Mouse (Mus musculus): ENCODE data around the gene Tmem8b.

Tmem8b gene

DNA sequence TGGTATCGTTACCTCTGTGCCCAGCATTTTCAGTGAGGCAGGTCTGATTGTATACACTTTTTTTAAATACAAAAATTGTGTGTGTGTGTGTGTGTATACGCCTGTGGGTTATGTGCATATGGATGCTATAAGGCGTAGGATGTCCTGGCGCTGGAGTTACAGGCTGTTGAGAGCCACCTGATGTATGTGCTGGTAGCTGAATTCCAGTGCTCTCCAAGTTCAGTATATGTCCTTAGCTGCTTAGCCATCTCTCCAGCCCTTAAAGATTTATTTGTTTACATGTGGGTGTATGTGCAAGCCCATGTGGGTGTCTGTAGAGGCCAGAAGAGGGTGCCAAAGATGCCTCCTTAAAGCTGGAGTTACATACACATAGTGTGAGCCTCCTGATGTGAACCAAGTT, 11.6 kb upstream of the Tmem8b start:
- peak; percentile 61 for DNase-seq

DNA sequence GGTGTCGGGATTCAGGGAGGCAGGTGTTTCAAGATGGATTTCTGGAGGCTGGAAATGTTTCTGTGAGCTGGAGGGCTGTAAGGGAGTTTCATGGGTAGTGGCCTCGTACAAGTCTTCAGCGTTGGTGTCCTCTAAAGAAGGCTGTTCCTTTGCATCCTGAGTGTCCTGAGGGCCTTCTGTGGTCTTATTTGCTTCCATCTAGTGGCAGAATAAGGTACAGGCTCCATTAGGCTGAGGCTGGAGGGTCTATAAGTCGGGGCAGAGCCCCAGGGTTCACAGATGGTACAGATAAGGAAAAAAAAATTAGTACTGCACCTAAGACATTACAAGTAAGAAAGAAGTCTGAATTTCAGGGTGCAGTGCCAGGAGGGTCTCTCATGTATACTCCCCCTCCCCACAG, 2.4 kb upstream of the Tmem8b start:
- DNase-seq: no peak

DNA sequence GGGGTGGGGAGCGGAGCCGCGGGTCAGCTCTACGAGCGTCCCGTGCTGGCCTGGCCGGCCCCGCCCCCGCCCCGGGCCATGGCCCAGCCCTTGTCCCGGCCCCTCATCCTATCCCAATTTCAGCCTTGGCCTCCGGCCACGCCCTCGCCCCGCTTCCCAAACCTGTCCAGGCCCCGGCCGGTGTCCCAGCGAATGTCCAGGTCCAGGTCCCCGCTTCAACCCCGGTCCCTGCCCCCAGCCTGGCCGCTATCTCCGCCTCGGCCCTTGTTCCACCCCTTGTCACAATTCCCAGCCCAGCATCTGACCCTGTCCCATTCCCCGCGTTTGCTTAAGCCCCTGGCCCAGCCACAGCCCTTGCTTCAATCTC, 640 bp downstream of the Tmem8b start:
- DNase-seq: peak; percentile 83

DNA sequence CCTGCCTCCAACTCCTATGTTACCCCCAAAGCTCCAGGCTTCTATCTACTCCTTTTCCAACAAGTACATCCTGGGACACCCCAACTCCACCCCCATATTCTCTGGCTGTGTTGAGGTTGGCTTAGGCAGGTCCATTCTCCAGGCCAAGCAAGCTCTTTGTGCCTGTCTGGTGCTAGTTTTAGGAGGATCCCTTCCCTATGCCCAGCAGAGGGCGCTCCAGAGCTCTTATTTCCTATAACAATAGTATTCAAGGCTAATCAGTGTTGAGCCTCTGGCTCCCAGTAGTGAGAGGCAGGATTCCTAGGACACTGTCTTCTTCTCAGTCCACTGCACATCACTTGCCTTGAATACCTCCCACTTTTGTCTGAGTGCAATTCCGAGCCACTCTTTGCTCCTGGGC, 3.3 kb downstream of the Tmem8b start:
- DNase-seq: peak; percentile 87

DNA sequence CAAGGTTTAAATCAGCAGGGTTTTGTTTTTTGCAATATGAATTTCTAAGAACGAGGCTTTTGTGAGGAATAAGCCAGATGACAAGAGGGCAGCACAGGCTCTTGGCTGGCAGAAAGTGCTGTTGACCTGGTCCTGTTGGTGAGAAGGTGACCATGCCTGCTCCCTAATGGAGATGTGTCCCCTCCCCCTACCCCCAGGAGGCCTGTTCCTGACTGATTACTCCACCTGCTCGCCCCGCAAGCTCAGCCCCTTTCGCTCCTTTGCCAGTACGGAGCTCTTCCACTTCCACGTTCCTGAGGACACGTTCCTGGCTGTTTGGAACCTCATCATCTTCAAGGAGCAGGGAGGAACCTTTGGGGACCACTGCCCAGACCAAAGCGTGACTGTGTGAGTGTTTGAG, 4.9 kb downstream of the Tmem8b start:
- no peak for DNase-seq

DNA sequence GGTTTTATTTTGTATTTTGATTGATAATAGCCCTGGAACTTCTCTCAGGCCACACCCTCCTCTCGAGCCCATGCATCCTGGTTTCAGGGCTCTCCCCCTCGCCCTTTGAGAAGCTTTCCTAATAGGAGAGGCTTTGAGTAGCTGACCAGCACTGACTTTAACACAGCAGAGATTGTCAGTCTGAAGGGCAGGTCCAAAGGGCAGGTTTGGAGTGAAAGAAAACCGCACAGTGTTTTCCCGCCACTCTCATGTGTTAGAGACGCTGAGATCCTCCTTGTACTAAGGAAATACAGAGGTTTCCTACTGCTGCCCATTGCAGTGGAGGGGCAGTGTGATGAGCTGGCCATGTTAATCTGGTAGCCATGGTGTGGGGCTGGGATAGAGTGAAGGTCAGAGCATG, 6.2 kb downstream of the Tmem8b start:
- no peak for DNase-seq

DNA sequence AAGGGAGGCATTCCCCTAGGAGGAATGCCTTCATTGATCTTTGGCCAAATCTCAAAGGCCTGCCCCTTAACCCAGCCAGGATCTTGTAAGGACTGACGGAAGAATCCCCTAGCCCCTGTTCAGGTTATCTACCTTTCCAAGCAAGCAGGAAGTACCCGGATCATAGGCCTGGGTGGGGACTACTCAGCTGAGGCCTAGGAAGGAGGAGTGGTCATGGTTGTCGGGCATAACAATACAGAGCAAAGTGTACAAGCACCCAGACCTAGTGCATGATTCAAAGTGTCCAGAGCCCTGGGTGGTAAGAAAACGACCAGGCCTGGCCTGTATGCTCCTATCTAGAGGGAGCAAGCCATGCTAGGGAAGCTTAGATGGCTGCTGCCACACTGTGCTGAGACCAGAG, 6.8 kb downstream of the Tmem8b start:
- no peak for DNase-seq

DNA sequence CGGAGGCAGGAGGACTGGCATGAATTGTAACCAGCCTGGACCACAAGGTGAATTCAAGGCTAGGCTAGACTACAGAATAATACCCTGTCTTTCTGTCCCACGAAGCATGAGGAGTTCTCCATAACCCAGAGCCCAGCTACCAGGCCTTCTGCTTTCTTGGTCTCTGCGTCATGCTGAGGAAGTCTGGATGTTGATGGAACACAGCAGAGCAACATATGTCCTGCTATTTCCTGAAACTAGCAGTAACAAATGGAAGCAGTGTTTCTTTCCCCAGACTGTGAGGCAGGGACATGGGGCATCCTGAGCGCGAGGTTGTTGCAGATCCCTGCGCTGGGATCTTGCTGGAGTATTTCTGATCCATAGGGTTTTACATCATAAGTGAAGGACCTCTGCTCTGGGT, 9.8 kb downstream of the Tmem8b start:
- no peak for DNase-seq

DNA sequence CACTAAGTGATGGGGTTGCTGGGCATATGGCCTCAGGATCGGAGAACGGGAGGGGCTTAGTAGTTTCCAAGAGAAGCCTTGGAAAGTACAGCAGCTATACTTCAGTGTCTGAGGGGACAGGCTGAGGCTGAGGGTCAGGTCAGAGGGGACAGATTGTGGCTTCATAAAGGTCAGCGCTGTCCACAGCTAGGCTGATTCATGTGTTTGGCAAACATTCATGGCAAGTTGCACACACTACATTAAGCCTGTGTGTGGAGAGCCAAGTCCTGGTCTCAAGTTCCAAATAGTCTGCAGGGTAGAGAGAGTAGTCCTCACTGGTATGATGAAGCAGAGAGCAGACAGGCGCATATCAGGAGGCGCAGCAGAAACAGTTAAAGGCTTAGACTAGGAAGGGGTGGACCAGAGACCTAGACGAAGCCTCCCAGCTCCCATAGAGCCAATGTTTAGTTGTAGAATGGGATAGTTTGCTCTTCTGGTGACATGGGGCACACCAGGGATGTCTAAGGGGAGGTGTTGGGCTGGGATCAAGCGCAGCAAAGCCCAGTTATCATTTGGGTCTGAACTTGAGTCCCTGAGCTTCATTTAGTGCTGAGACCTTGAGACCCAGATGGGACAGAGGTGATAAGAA, 10.8 kb downstream of the Tmem8b start:
- DNase-seq: no peak

DNA sequence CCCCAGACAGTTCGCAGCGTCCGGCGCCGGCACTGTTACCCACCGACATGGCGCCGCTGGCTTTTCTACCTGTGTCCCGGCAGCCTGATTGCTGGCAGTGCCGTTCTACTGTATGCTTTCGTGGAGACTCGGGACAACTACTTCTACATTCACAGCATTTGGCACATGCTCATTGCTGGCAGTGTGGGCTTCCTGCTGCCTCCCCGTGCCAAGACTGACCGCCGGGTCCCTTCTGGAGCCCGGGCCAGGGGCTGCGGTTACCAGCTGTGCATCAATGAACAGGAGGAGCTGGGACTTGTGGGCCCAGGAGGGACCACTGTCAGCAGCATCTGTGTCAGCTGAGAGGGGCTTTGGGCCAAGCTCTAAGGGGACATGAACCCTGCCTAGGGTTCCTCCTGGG, 21.2 kb downstream of the Tmem8b start:
- DNase-seq: no peak

DNA sequence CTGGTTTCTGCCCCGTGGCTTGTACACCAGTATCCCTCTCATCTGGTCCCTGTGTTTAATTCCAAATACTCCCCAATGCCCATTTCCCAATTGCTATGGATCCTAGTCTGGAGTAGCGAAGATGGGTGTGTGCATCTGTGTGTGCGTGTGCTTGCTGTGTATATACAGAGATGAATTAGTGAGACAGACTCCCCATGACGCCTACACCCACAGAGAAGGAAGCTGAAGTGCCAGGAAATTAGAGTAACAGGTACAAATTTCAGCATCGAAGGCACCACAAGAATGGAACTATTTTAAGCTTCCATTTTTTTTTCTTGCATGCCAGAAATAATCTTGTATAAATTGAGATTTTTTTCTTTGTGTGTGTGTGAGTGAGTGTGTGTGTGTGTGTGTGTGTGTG, 22.3 kb downstream of the Tmem8b start:
- DNase-seq: no peak

DNA sequence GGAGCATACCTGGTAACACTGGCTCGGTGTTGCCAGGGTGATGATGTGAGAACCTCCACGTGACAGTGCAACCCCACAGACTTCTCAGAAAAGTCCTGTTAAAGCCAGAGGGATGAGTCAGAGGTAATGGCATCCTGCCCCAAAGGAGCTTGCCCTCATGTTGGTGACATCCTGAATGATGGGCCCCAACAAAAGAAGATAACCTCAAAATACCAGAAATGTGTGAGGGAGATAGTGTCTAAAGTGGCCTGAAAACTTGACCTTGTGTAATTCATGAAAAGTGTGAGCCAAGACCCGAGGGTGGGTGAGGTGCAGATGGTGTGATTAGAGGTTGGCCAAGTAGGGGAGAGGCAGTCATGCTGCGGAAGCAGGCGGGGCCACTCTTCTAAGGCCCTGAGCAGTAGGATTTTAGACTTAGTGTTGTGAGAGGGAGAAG, 25.1 kb downstream of the Tmem8b start:
- DNase-seq: no peak

DNA sequence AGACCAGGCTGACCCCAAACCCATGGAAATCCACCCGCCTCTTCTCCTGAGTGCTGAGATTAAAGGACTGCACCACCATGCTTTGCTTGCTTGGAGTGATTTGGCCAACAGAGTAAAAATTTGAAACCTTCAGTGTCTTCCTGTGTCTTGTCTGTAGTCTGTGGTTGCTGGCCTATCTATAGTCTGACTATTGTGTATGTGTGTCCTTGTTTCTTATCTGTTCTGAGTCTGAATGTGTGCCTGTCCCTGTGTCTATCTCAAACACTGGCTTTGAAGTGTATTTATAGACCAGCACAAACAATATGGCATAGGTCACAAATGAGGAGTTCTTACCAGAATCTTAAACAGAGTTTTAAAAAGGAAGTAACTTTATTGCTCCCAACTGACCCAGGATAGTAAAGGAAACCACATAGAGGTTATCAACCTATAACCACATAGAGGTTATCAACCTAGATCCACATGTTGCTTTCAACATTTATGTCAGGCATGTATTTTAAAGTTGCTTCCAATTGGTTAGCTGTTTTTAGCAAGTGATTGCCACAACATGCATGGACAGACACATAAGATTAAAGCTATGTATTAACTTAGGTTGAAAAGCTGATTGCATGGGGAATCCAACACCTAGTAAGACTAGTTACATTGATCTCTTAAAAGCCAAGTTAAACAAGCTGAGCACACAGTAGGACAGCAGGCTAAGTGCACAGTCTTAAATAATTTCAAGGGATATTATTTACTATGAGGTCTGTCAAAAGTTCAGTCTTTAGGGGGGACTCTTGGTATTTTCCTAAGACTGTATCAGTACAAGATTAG, 25.9 kb downstream of the Tmem8b start:
- DNase-seq: no peak

DNA sequence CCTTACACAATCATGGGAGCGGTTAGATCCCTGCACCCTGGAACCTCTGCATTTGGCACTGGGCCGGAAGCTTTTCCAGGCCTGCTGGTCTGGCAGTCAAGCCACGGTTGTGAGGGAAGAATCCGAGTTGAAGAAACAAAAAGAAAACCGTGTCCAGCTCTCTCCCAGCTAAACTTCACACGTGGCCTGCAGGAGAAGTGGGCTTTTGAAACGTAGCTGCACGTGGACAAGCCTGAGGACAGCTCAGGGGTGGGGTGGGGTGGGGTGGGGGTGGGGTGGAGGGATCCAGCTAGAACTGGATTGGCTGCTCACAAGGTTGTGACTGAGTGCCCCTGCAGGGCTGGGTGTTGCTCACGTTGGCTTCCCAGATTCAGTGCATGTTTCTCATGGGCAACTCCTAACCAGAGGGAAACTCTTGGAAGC, 26.5 kb downstream of the Tmem8b start:
- no peak for DNase-seq

DNA sequence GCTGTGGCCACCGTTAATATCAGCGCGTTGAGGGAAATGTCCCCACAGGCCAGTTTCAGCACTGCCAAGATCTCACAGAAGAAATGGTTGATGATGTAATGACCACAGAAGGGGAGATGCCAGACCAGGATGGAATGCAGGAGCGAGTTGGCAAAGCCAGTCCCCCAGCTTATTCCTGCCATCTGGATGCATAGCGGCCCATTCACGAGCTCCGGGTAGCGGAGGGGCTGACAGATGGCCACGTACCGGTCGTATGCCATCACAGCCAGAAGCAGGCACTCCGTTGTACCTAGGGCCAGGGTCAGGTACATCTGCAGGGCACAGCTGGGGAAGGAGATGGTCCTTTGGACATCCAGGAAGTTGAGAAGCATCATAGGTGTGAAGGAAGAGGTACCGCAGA, 27.8 kb downstream of the Tmem8b start:
- peak; percentile 61 for DNase-seq

DNA sequence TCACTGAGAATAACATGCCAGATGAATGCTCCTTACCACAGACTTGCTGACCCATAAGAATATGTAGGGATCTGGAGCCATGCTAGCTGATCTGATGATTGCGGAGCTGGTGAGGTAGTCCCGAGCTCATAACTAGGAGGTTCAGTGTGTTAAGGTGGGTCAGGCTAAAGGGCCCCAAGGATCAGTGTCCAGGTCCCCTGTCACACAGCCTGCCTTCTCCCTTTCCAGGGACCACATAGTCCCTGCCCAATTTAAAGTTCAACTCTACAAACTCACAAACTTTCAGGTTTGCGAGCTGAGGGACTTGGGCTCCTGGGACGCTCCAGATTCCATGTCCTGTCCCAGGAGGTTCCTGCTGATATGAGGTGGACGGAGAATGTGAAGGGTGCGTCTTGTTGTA, 31.9 kb downstream of the Tmem8b start, which contains the start of gene Olfr70:
Gene Olfr70, minus strand, starts transcription at position 101 of the 400 bp plus-strand sequence.
- no peak for DNase-seq

DNA sequence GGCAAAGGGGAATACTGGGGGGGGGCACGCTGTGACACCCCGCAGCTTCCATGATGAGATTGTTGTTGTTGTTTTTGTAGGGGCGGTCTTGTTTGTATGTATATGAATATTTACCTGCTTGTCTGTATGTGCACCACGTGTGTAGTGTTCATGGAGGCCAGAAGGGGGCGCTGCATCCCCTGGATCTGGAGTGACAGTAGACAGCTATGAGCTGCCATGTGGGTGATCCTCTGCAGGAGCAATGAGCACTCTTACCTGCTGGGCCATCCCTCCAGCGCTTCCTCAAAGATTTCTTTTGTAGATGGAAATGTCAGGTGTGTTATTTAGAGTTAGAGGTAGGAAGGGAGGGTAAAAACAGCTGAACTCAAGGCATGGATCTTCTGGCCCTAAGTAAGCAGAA, 34.7 kb downstream of the Tmem8b start:
- no peak for DNase-seq

DNA sequence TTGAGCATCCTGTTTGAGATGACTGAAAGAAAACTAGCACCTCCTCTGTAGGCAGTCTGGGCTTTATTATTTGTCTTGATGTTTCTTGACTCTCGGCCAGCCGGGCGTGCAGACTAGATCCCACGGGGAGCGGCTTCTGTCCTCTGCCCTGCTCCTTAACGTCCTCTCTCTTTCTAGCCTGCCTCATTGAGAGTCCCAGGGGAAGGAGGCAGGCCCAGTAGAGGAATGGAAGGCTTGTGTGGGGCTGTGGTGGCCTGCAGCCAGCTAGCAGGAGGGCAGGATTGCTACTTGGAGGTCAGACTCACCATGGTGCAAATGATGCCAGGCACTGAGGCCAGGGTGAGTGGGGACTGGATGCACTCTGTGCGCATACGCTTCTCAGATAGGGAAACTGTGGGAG, 35.1 kb downstream of the Tmem8b start:
- no peak for DNase-seq

DNA sequence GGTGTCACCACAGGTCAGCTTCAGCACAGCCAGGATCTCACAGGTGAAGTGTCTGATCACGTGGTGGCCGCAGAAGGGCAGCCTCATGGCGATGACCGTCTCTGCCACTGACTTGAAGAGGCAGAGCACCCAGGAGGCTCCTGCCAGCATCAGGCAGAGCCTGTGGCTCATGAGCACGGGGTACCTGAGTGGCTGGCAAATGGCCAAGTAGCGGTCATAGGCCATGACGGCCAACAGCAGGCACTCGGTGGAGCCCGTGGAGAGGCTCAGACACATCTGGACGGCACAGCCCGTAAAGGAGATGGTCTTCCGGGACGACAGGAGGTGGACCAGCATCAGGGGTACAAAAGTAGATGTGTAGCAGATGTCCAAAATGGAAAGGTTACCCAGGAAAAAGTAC, 37.2 kb downstream of the Tmem8b start:
- DNase-seq: no peak

DNA sequence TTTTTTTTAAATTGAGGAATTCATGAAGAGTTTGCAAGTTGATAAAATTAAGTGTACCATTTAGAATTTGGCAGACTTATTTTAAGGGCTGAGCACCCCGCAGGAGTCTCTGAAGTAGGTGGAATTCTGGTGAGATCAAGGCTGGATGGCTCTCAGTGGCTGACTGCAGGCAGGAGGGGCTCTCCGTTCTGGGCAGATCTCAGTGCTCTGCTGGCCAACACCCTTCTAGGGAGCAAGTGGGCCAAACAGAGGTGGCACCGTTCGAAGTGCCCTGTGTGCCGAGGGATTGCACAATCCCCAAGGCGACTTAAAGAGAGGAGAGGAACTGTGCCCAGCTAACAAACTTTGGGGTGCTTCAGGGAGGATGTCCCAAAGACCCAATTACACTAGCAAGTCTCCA, 41.1 kb downstream of the Tmem8b start, which contains the start of gene Olfr71:
Gene Olfr71, minus strand, starts transcription at position 387 of the 400 bp plus-strand sequence.
- no peak for DNase-seq

DNA sequence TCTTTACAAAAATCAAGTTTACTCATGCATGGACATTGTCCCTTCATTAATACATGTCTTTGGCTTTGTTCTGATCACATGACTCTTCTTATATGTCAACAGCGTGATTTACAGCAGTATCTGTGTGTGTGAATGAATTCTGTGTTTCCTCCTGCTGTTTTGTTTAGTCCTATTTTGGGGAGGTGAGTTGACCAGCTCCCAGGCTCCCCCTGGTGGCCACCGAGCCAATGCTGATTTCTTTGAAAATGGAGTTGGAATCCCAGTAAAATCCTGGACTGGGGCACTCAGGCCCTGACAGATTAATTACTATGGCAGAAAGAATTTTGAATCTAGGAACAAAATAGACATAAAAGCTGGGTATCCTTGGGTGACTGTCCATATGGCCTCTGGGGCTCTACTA, 43.0 kb downstream of the Tmem8b start:
- DNase-seq: peak; percentile 73

DNA sequence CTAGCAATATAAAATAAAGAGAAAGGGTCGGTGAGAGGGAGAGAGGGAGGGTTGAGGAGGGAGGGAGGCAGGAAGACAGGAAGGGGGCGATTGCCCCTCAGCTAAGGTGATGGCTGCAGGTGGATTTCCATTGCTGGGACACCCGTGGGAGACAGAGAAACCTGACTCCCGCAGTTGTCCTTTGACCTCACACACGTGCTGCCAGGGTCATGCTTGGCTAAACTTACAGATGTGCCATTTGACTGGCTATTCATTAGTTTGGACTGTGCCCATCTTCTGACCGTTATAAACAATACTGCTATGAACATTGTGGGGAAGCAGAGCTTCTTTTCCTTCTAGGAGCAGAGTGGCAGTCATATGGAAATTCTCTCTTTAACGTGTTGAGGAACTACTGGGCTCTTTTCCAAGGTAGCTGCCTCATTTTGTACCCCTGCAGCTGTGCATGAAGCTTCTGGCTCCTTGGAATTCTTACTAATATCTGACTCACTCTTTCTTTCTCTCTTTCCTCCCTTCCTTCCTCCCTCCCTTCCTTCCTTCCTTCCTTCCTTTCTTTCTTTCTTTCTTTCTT, 45.0 kb downstream of the Tmem8b start:
- DNase-seq: no peak

DNA sequence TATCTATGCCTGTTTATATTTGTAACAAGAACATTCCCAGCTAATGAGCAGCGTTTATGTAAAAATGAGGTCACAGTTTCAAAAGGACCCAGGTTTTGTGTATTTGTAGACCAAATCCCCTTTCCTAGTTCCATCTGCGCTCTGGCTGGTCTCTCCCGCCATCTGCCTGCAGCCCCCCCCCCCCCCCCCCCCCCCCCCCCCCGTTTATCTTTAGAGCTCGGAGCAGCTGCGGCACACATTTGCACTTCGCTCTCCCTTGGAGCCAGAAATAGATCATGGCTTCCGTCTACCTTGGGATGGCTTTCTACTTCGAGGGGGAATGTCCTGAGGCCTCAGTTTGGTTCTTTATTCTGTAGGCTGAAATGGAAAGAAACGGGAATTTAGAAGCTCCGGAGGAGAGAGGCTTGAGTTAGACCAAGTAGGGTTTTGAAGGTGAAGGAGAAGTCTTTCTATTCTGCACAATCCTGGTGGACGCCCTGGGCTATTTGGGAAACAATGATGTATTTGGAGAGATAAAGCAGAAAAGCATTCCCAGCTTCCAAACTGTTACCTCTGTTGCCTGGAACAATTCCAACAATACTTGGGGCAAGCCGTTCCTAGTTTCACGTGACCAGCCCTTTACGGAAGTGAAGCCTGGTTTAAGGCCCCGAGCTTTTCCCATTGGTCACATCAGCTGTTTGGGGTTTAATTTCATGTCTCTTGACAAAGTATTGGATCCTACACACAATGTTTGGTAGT, 51.9 kb downstream of the Tmem8b start:
- DNase-seq: no peak

DNA sequence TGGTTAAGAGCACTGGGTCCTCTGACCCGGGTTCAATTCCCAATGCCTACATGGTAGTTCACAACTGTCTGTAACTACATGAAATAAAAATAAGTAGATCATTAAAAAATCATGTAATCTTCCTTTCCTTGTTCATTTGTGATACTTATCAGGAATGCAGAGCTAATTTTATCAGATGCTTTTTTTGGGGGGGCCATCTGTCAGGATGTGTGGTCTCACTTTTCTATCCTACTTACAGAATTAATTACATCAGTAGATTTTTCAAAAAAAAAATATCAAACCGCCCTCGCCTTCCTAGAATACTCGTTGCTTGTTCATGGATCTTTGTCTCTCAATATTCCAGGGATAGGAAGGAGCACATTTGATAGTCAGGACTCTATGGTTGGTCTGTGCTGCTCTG, 53.4 kb downstream of the Tmem8b start:
- no peak for DNase-seq
